Mouse (Mus musculus) cerebellum, postnatal 4 days (tissue): ENCODE measurements at regions not wholly inside any gene's neighbourhood (a gene's known extent, or its start where the extent isn't known, plus 50 kb on each side); places are given as distances from the start of the nearest gene placed in this dataset.
A peak's percentile ranks its signal among the peaks of the same experiment; 100 is the strongest.

Experiments used
- DNase-seq, 2 experiments: peaks; one replicate each; pipeline ENCODE4 v3.0.0; 2022; ENCODE audit warnings: low spot score in 2 of 2, mixed read lengths in 1 of 2

DNA sequence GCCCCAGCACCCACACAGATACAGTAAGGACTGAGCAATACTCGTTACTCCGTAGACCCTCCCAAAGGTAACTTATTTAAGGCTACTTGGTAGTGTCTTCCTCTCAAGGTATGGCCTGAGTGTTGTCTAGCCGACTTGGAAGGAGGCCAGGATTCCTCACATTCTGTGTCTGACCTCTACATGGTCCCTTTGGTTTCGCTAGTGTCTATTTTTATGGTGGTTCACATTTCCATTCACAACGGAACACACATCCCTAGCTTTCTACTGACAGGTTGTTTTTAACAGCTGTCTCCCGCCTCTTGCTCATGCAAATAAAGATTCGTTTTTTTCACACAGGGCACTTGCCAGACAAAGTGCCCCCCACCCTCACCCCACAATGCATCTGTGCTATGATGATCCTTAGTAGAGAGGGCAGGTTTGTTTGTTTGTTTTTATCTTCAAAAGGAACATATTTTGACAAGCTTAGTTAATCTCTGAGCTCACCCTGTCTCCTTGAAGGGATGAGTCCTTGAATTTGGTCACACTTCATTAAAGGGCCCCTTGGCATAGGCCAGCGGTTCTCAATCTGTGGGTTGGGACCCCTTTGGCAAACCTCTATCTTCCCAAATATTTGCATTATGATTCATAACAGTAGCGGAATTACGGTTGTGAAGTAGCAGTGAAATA is 52.7 kb downstream of the Phlda1 start:
- DNase-seq = no peak

DNA sequence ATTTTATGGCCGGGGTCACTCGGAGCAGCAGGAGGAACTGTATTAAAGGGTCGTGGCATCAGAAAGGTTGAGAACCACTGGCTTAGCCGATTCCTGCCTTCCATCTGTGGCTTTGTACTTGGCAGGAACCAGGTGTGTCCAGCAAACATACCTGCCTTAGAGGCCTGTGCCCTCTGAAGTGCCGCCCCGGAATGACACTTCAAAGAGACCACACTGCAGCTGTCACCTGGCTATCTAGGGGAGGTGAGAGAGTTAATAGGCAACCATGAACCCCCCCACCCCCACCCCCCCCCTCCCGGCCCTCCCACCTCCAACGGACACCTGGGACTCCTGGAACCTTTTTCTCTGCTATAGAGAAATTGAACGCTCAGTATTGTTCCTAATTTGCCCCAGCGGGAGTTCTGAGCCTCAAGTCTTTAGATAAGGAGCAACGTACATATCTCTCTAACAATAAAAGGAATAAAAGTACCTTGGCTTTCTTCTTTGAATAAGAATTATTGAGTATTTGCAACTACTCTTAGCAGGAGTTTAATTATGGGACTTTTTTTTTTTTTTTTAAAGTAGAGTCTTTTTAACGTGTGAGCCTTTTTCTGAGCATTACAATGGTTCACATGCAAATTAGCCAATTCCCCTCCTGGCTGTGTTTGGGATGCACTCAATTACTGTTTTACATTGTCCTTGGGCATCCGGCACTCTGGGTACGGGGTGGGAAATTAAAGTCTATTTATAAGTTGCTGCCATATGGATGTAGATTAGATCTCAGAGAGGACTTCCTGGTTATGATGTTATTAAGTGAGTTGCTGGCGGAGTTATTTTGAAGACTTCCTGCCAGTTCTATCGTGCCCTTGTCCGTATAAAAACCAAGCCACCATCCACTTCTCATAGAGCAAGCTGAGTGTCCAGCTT is 53.5 kb downstream of the Phlda1 start:
- no peak for DNase-seq

DNA sequence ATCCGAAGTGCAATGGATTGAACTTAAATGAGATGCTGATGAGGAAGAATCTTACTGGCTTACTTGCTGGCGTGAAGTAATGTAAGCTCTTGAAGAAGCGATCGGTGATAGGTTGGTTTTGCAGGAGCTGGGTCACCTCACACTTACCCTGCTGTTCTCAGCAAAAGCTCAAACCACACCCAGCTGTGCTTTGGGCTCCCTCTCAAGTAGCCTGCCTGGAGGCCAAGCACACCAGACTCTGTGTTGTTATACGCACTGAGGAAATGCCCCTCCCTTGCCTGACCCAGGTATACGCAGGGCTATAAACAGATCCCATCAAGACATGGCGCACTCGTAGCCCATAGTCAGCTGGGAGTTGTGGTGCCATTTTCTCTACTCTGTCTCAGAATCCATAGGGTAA is 56.5 kb downstream of the Phlda1 start:
- no peak for DNase-seq

GRCm38 (mm10) chr10:111566873-111567381 is 60.8 kb downstream of the Phlda1 start:
- DNase-seq = peak in 1 of 2 experiments; percentile 45

DNA sequence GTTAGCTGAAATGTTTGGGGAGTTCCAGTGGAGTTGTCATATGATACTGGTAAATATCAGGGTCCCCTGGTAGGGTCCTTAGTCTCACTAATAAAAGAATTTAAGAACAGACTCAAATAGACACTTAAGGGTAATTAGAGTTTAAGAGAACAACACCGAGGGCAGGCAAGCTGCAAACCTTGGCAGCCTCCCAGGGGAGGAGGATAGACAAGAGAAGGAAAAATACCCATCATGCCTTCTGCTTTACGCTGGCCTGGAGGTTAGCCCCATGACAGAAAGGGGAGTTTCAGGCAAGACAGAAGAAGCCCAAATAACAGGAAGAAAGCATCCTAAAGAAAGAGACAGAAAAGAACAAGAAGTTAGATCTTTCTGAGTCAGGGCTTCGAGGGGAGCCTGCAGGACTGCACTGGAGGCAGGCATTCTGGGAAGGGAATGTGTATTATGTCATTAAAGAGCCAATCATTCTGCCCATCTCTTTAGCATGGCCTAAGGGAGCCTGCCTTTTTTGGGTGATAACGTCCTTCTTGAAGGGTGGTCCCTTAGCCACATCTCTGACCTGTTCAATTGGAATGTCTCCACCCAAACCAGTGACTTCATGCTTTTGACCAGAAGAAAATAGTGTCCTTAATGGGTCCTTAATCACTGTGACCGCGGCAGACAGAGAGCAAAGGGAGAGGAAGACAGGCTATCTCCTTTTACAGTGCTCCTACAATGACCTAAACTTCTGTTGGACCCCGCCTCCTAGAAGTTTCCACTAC is 64.6 kb downstream of the Phlda1 start:
- DNase-seq = no peak

DNA sequence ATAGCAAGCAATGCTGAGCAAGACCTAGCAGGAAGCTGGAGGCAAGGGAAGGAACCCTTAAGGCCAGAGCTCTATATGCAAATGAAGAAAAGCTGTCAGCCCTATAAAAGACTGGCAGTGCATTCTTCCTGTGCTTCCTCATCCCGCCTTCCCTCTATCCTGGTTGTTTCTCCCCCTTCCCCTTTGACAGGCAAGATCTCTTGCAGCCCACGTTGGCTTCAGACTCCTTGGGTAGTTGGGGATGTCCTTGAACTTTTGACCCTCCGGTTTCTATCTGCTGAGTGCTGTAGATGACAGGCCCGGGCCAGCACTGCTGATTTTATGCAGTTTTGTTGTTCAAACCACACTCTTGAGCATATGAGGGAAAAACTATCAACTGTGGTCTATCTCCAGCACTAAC is 68.1 kb downstream of the Phlda1 start:
- DNase-seq = no peak

DNA sequence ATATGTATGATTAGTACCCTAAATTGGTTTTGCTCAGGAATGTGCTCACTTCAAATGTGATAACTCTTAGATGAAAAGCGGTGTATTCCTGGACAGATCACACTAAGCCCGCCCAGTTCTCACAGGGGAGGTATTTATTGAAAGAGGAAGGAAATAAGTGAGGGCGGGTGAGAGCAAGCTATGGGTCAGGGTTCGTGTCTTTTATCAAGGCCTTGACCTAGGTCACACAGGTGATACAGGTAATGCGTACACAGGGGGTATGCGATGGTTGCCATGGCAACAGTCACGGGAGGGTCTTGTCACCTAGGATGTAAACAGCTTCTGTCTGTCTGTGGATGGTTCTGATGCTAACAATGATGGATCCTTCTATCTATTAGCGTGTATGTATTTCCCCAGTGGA is 68.7 kb downstream of the Phlda1 start:
- no peak for DNase-seq

- DNase-seq = no peak
These were observed 69.2 kb downstream of the Phlda1 start for GRCm38 (mm10) chr10:111575256-111575655.

GRCm38 (mm10) chr10:111575926-111576325 is 69.8 kb downstream of the Phlda1 start:
- no peak for DNase-seq

DNA sequence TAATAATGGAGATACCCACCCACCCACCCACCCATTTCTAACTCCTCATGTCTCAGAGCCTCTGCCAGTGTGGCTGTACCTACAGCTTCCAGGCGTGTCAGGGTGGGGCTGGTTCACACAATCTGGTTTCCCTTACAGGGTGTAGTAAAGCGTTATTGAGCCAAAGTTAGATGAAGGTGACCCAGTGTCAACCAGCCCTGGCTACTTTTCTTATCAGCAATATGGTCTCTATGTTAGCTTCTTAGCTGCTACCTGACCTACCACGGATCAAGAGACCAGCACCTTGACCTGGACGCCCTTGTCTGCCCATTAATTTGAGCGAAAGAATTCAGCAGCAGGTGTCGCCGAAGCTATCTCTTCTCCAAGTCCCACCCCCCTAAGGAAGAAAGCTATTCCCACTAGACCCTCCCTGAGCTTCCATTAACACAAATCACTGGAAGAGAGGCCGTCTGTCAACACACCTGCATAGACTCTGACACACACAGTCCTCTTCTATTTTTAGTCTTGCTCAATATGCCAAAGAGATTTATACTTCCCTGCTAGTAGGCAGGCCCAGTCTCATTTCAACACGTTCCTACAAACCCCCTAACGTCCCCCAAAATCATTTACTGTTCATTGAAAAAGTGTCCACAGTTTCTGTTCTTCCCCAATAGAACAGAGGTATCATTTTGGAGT is 70.4 kb downstream of the Phlda1 start:
- no peak for DNase-seq

- no peak for DNase-seq
These were observed 72.5 kb downstream of the Phlda1 start for GRCm38 (mm10) chr10:111578536-111578935.

DNA sequence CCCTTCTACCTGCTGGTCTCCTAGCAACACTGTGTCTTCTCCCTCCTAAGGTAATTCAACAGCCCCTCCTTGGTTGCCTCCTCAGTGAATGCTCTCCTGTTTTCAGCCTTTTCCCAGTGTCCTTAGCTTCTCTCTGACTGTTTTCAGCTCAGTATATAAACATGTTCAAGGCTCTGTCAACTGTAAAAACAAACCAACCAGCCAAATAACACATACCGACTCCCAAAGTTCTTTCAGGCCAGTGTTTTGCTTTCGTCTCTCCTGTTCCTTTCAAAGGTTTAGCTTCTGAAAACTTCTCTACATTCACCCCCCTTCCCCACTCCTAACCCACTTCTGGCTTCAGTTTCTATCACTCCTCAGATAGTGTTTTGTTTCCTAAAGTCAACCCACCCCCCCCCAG is 73.4 kb downstream of the Phlda1 start:
- no peak for DNase-seq

DNA sequence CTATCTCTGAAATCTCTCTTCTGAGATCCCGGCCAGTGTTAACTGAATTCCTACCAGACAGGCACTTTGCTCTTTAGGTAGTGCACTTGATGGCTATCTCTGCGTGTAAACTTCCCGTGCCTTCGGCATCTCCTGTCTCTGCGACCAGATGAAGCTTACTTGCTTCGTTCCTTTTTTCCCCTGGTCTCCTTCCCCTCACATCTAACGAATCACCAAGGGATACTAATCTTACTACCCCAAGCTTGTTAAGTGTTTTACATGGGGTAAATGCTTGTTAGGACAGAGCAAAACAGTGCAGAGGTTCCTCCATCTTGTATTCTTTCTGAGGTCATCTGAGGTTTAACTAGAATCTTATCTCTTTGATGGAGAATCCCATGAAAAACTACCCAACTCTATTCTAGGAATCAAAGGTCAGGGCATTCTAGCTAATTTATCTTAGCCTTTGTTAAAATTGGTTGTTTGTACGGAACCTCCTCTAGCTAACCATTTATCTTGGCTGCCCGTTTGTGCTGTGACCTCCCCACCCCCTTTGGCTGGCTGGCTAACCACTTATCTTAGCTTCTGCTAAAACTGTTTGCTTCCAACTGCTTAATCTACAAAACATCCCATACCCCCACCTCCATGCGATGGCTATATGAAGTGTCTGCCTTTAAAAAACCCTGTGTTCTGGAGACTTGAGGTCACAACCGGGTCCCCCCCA is 74.5 kb downstream of the Phlda1 start:
- DNase-seq = no peak

GRCm38 (mm10) chr10:111581847-111582246 is 75.8 kb downstream of the Phlda1 start:
- no peak for DNase-seq

DNA sequence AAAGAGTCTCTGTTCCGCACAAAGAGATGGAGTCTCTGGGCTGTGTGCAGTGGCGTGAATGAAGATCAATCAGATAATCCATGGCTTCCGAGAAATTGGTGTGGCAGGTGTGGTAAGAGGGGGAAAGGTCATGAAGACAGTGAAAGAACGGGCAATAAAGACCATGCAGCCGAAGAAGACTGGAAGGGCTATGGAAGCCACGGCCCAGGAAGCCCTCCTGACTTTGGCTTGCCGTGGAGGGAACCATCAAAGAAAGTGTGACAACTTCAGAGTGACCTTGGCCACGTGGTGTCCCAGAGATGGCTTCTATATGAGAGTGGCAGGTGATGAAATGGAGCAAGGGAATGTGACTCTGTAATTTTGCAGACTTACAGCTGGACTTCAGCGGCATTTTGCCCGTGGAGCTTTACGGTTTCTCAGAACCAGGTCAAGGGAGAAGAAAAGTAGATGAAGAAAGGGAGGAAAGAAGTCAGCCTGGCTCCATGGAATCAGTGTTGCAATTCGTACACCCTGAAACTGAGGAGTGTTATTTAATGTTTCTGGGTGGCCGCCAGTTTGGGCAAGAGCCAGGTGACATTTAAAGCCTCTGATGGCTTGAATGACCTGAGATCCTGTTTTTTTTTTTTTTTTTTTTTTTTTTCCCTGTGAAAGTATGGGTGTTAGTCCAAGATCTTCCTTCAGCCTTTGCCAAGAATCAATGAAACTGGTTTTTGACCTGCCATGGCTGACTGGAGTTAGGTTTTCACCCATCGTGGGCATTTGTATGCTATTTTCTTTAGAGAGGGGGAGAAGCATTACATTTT is 76.4 kb downstream of the Phlda1 start:
- DNase-seq = no peak

GRCm38 (mm10) chr10:111583124-111583743 is 77.1 kb downstream of the Phlda1 start:
- DNase-seq = no peak

DNA sequence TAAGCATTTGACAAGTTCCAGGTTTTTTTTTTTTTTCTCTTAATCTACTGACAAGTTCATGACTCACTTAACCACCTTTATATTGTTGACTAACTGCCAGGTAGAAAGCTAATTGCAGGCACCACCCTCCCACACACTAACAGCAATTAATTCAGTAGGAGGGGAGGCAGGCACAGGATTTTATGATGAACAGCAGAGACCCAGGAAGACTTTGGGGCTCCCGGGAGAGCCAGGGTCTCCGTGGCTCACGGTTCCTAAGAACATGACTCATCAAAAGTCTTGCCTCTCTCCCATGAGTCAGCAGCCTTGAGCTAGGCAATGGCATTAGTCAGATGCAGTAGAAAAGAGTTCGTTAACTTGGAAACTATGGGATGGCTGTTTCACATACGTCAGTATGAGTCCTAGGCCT is 77.7 kb downstream of the Phlda1 start:
- DNase-seq = no peak

DNA sequence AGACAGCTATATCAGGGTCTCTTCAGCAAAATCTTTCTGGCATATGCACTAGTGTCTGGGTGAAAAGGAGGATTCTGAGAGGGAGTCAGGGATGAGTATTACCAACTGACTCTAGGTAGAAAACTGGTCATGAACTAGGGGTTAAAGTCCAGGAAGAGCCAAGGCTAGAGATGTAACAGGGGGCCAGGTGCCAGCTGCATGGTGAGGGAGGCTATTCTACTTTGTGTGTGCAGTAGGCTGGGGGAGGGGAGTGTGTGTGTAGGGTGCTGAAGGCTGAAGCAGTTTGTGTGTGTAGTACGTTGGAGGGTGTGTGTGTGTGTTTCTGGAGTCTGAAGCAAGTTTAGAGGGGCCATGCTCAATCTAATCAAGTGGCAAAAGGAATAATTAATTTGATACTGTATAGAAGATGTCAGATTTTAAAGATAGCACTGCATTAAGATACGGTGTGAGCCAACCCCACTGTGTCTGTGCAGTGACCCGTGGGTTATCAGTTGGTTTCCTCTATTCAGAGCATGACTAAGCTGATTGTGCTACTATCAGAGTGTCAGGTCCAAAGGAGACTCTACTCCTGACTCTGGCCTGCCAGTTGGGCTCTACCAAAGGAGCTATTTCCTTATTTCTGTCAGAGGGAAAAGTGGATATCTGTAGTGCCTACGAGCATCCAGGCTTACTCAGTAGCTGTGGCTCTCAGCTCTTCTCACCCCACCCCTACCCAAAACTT is 82.0 kb downstream of the Phlda1 start:
- DNase-seq = no peak

- no peak for DNase-seq
These were observed 83.1 kb downstream of the Phlda1 start for GRCm38 (mm10) chr10:111589186-111589585.
